Mouse (Mus musculus) small intestine, adult 2 months (tissue): ENCODE measurements around the gene Nckap5l.
"Not testable (repeated sequence)": the region's sequence is repeated elsewhere in the genome, so short reads cannot be mapped to it uniquely, and the experiment has no call there.

Source experiments
- CTCF ChIP-seq: fragments of 200-500 bp; IDR thresholded peaks from 2 replicates; pipeline ENCODE4 v1.5.1; 2012; ENCODE audit warnings: low read depth, mild to moderate bottlenecking, control low read depth, inconsistent platforms, low read length, moderate library complexity, mixed read lengths; ENCODE audit not compliant: insufficient replicate concordance, insufficient read length; ENCODE audit errors: extremely low read depth
- POLR2A ChIP-seq: fragments of 200-500 bp; IDR thresholded peaks from 2 replicates; pipeline ENCODE4 v1.6.1; 2012; ENCODE audit warnings: low read depth, mild to moderate bottlenecking, control low read depth, inconsistent platforms, low read length, moderate library complexity

GRCm38 (mm10) chr15:99446136-99446535, 11.4 kb downstream of the Nckap5l start:
- TF ChIP-seq CTCF, POLR2A: not testable (repeated sequence)
